Mouse (Mus musculus) urinary bladder, adult 2 months (tissue): ENCODE measurements around the gene Btbd35f19. TPM values are rescaled to one million over a fixed set of nuclear protein-coding genes. Genes with fewer than 3 reads are reported as not detected.
"Not testable (repeated sequence)": the region's sequence is repeated elsewhere in the genome, so short reads cannot be mapped to it uniquely, and the experiment has no call there.

Source experiments
- DNase-seq: peaks from one replicate; pipeline ENCODE4 v3.0.0; 2022; ENCODE audit warnings: low spot score
- polyA plus RNA-seq: library from polyadenylated mRNA; depleted of rRNA; stranded (reverse); fragments of >200 nt; gene quantifications from 2 replicates; pipeline ENCODE4 v1.2.3, GENCODE M21; 2012; rRNA removed

Btbd35f19 gene
- not detected in 2 replicates for polyA plus RNA-seq

DNA sequence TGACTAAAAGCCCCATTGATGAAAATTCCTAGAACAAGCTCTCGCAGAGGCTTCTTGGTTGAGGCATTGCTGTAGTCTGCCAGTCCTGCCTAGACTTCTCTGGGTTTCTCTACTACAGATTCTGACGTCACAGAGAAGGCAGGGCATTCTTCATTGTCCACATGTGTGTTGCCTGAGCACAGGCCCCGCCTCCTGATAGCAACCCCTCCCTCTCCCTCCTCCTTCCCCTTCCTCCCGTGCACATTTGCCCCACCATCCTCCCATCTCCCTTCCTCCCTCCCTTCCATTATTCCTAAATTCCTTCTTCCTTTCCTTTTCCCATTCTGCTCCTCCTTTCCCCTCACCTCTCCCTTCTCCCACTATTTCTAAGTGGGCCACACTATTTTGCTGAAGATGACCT lies at the start of gene Btbd35f19:
Btbd35f19 (minus strand) TSS at position 101 of the 400 bp plus-strand sequence.
- not testable (repeated sequence) for DNase-seq

DNA sequence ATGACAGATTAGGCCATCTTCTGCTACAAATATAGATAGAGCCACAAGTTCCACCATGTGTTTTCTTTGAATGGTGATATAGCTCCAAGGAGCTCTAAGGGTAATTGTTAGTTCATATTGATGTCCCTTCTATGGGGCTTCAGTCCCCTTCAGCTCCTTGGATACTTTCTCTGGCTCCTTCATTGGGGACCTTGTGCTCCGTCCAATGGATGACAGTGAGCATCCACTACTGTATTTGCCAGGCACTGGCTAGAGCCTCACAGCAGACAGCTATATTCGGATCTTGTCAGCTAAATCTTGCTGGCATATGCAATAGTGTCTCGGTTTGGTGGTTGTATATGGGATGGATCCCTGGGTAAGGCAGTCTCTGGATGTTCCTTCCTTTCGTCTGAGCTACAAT lies 41.8 kb downstream of the Btbd35f19 start:
- DNase-seq = peak; percentile 22

DNA sequence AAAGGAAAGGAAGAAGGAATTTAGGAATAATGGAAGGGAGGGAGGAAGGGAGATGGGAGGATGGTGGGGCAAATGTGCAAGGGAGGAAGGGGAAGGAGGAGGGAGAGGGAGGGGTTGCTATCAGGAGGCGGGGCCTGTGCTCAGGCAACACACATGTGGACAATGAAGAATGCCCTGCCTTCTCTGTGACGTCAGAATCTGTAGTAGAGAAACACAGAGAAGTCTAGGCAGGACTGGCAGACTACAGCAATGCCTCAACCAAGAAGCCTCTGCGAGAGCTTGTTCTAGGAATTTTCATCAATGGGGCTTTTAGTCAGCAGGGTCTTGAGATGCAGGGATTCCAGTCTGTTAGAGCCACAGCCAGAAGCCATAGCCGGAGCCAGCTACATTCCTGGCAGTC lies 47.6 kb downstream of the Btbd35f19 start, which contains the start of gene Btbd35f26:
Btbd35f26 (plus strand) TSS at position 301 of the 400 bp plus-strand sequence.
- not testable (repeated sequence) for DNase-seq

Other genes with a start within 250 kb of the Btbd35f19 start
- not detected in 2 replicates for gene Spin2f, start 130.0 kb downstream of the Btbd35f19 start, polyA plus RNA-seq
- not detected in 2 replicates for gene Btbd35f26, start 47.5 kb downstream of the Btbd35f19 start, polyA plus RNA-seq
- gene Gm21883, start 190.4 kb upstream of the Btbd35f19 start, polyA plus RNA-seq = not detected in 2 replicates
- not detected in 2 replicates for gene Spin2e, start 235.0 kb upstream of the Btbd35f19 start, polyA plus RNA-seq